10 mouse cellular contexts compared by ENCODE assay signal in the genomic region with DNA sequence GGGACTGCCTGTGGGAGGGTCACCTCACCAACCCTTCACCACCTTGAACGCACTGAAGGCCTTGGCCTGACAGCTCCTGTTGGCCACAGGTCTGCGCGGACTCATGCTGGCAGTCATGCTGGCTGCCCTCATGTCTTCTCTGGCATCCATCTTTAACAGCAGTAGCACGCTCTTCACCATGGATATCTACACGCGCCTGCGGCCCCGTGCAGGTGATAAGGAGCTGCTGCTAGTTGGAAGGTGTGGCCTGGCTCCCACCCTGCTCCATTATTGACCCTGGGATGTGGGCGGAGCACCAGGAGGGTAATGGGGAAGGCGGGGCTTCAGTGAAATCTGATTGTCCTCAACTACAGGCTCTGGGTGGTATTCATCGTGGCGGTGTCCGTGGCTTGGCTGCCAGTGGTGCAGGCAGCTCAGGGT. TPM values are rescaled to one million over a fixed set of nuclear protein-coding genes. Genes with fewer than 3 reads are reported as not detected.
A peak's percentile ranks its signal among the peaks of the same experiment; 100 is the strongest.
DNase-seq lines count a peak whose midpoint lies in the region; ATAC-seq and TF ChIP-seq lines count a peak whose summit lies in the region.
"Had no signal": no experiment of that assay in that cellular context is flagged by ENCODE, and none has a peak within 500 bp of the region (broad histone marks: within the 10 kb centered on the region; RNA-seq: fewer than 3 reads in every experiment).

No protein-coding gene starts in this region.

- peak overlapping the region; percentile 27 for H3K4me2 ChIP-seq in heart, embryonic 12.5 days
- no peak overlapping the region for H3K4me2 ChIP-seq in intestine, embryonic 16.5 days (ENCODE audit: low read depth, low read length)
- H3K4me2 ChIP-seq: neural tube, embryonic 12.5 days had no signal

- 26% methylated on average over 13 of the region's 13 CpGs for WGBS in heart, embryonic 12.5 days
- WGBS in intestine, embryonic 16.5 days = 47% methylated on average over 13 of the region's 13 CpGs

- no peak for TF ChIP-seq CTCF in E14TG2a.4 (conservative IDR thresholded peaks at IDR 0.05; ENCODE audit: low read length)

- DNase-seq in heart, postnatal 25 days (ENCODE audit: low spot score) = no peak
- DNase-seq in cerebellum, adult 11 months = peak; percentile 48
- no peak for DNase-seq in adipocyte (ENCODE audit: low spot score)
- no peak for DNase-seq in left cerebral cortex, postnatal 10 days (ENCODE audit: extremely low spot score in 1 of 2, low spot score in 2 of 2)
- DNase-seq in adrenal gland, adult 18-20 months (ENCODE audit: low spot score in 2 of 2) = no peak

- ATAC-seq in heart, embryonic 12.5 days (ENCODE audit: insufficient number of reproducible peaks, low FRiP score) = peak; percentile 86
- peak; percentile 95 for ATAC-seq in intestine, embryonic 16.5 days

- peaks cover 9% of the 10 kb centered on the region for H3K4me1 ChIP-seq in heart, embryonic 12.5 days (replicated peaks)
- H3K4me1 ChIP-seq in E14TG2a.4 (replicated peaks; ENCODE audit: low read depth, low read length) = peaks cover 52% of the 10 kb centered on the region
- peaks cover 5% of the 10 kb centered on the region; the same call in 1 of the 2 replicates for H3K4me1 ChIP-seq in intestine, embryonic 16.5 days (ENCODE audit: control insufficient read depth, insufficient read depth, low read length)
- H3K4me1 ChIP-seq: neural tube, embryonic 12.5 days had no signal

- intact Hi-C loops in heart, postnatal 25 days (cut with DNase I) = no loop called here
- intact Hi-C loops in left cerebral cortex, postnatal 10 days (cut with DNase I) = no loop called here

- no peaks in the 10 kb centered on the region for H3K9me3 ChIP-seq in heart, embryonic 12.5 days (replicated peaks)
- H3K9me3 ChIP-seq in E14TG2a.4 (ENCODE audit: low read length) = no peaks in the 10 kb centered on the region
- no peaks in the 10 kb centered on the region for H3K9me3 ChIP-seq in intestine, embryonic 16.5 days (ENCODE audit: control insufficient read depth, low read length)
- H3K9me3 ChIP-seq: neural tube, embryonic 12.5 days had no signal

- H3K27me3 ChIP-seq in heart, embryonic 12.5 days (replicated peaks) = 0 out of 2 replicates have a peak, but pooled peaks cover 3% of the 10 kb centered on the region
- peaks cover 45% of the 10 kb centered on the region for H3K27me3 ChIP-seq in E14TG2a.4 (ENCODE audit: insufficient read depth, low read length)
- H3K27me3 ChIP-seq in intestine, embryonic 16.5 days (replicated peaks; ENCODE audit: control insufficient read depth, insufficient read depth, low read length) = no peaks in the 10 kb centered on the region
- H3K27me3 ChIP-seq: neural tube, embryonic 12.5 days had no signal

- H3K27ac ChIP-seq in heart, embryonic 12.5 days (ENCODE audit: poor library complexity, severe bottlenecking) = no peak overlapping the region
- no peak overlapping the region for H3K27ac ChIP-seq in intestine, embryonic 16.5 days (ENCODE audit: low read length)
- H3K27ac ChIP-seq: neural tube, embryonic 12.5 days had no signal

- H3K4me3 ChIP-seq in heart, embryonic 12.5 days = no peak overlapping the region
- H3K4me3 ChIP-seq in E14TG2a.4 (replicated peaks; ENCODE audit: low read length) = peak overlapping the region; percentile 56
- H3K4me3 ChIP-seq in intestine, embryonic 16.5 days (ENCODE audit: low read length) = no peak overlapping the region
- H3K4me3 ChIP-seq: neural tube, embryonic 12.5 days had no signal

- peaks cover 45% of the 10 kb centered on the region for H3K36me3 ChIP-seq in heart, embryonic 12.5 days
- peaks cover 31% of the 10 kb centered on the region for H3K36me3 ChIP-seq in E14TG2a.4 (ENCODE audit: insufficient read depth, low read length)
- H3K36me3 ChIP-seq in intestine, embryonic 16.5 days (ENCODE audit: control insufficient read depth, insufficient read depth, low read length) = peaks cover 24% of the 10 kb centered on the region; the same call in 1 of the 2 replicates

- H3K9ac ChIP-seq in heart, embryonic 12.5 days = no peak overlapping the region
- H3K9ac ChIP-seq in intestine, embryonic 16.5 days (ENCODE audit: low read depth, low read length) = no peak overlapping the region
- H3K9ac ChIP-seq: neural tube, embryonic 12.5 days had no signal

RNA-seq across cellular contexts. Expression of gene Slc5a2, which starts 5.0 kb away (rescaled TPM):
- 0.11 and 0.23 TPM in 2 replicates for polyA plus RNA-seq in heart, embryonic 12.5 days (2016; fragmentation: Nextera tagmentation; extraction: Ambion mirVana)
- total RNA-seq in heart, postnatal 25 days (2021) = not detected
- not detected in 2 replicates for polyA plus RNA-seq in intestine, embryonic 16.5 days (2015; fragmentation: Nextera tagmentation; extraction: Ambion mirVana)
- total RNA-seq in left cerebral cortex, postnatal 10 days (2021) = not detected
- 1 to 10 TPM in 1 of 2 experiments, not detected in 1; 1.3 TPM for total RNA-seq in adrenal gland, adult 18-20 months (2021)
- total RNA-seq: liver, adult 2 months had no signal
- polyA plus RNA-seq: liver, adult 2 months; neural tube, embryonic 12.5 days had no signal

RNA-seq across cellular contexts. Expression of gene Tgfb1i1, which starts 23.8 kb away (rescaled TPM):
- polyA plus RNA-seq in heart, embryonic 12.5 days (2016; fragmentation: Nextera tagmentation; extraction: Ambion mirVana) = 198 and 202 TPM in 2 replicates
- 10 to 100 TPM; 19.6 to 22.5 TPM for total RNA-seq in heart, postnatal 25 days (2021)
- 167 and 175 TPM in 2 replicates for polyA plus RNA-seq in intestine, embryonic 16.5 days (2015; fragmentation: Nextera tagmentation; extraction: Ambion mirVana)
- total RNA-seq in left cerebral cortex, postnatal 10 days (2021) = 10 to 100 TPM; 33.0 to 35.9 TPM
- total RNA-seq in adrenal gland, adult 18-20 months (2021) = 10 to 100 TPM; 19.0 to 30.6 TPM

RNA-seq across cellular contexts. Expression of gene BC017158, which starts 27.5 kb away (rescaled TPM):
- 20.0 and 22.5 TPM in 2 replicates for polyA plus RNA-seq in heart, embryonic 12.5 days (2016; fragmentation: Nextera tagmentation; extraction: Ambion mirVana)
- total RNA-seq in heart, postnatal 25 days (2021) = 1 to 10 TPM; 6.1 to 6.4 TPM
- polyA plus RNA-seq in intestine, embryonic 16.5 days (2015; fragmentation: Nextera tagmentation; extraction: Ambion mirVana) = 49.6 and 53.4 TPM in 2 replicates
- total RNA-seq in left cerebral cortex, postnatal 10 days (2021) = 10 to 100 TPM; 25.1 to 25.4 TPM
- total RNA-seq in adrenal gland, adult 18-20 months (2021) = 10 to 100 TPM; 26.6 to 31.4 TPM

RNA-seq across cellular contexts. Expression of gene 9130023H24Rik, which starts 32.6 kb away (rescaled TPM):
- polyA plus RNA-seq in heart, embryonic 12.5 days (2016; fragmentation: Nextera tagmentation; extraction: Ambion mirVana) = 7.1 and 7.5 TPM in 2 replicates
- 1 to 10 TPM; 3.3 to 3.4 TPM for total RNA-seq in heart, postnatal 25 days (2021)
- 5.7 and 6.5 TPM in 2 replicates for polyA plus RNA-seq in intestine, embryonic 16.5 days (2015; fragmentation: Nextera tagmentation; extraction: Ambion mirVana)
- 1 to 10 TPM; 3.8 to 4.1 TPM for total RNA-seq in left cerebral cortex, postnatal 10 days (2021)
- total RNA-seq in adrenal gland, adult 18-20 months (2021) = 1 to 10 TPM; 5.2 to 6.0 TPM

RNA-seq across cellular contexts. Expression of gene Armc5, which starts 33.3 kb away (rescaled TPM):
- polyA plus RNA-seq in heart, embryonic 12.5 days (2016; fragmentation: Nextera tagmentation; extraction: Ambion mirVana) = 15.3 and 15.7 TPM in 2 replicates
- 1 to 10 TPM; 6.8 to 7.2 TPM for total RNA-seq in heart, postnatal 25 days (2021)
- polyA plus RNA-seq in intestine, embryonic 16.5 days (2015; fragmentation: Nextera tagmentation; extraction: Ambion mirVana) = 15.4 and 17.8 TPM in 2 replicates
- total RNA-seq in left cerebral cortex, postnatal 10 days (2021) = 10 to 100 TPM; 10.8 to 11.5 TPM
- 10 to 100 TPM; 17.7 to 23.2 TPM for total RNA-seq in adrenal gland, adult 18-20 months (2021)
